Mouse (Mus musculus): ENCODE results near the gene Egr4.

Egr4 gene

GRCm38 (mm10) chr6:85496976-85497375 is 16.4 kb downstream of the Egr4 start:
- no peak for DNase-seq (ENCODE audit: low spot score)

GRCm38 (mm10) chr6:85491606-85492005 is 21.8 kb downstream of the Egr4 start:
- no peak for DNase-seq (ENCODE audit: low spot score)

GRCm38 (mm10) chr6:85490252-85490651 is 23.1 kb downstream of the Egr4 start:
- DNase-seq (ENCODE audit: low spot score): no peak

GRCm38 (mm10) chr6:85489717-85490116 is 23.7 kb downstream of the Egr4 start:
- no peak for DNase-seq (ENCODE audit: low spot score)

GRCm38 (mm10) chr6:85488510-85488909 is 24.9 kb downstream of the Egr4 start:
- DNase-seq (ENCODE audit: low spot score): no peak

- DNase-seq (ENCODE audit: low spot score): no peak
Measured at GRCm38 (mm10) chr6:85485738-85486137, 27.7 kb downstream of the Egr4 start.

GRCm38 (mm10) chr6:85483843-85484721 is 29.3 kb downstream of the Egr4 start:
- no peak for DNase-seq (ENCODE audit: low spot score)

GRCm38 (mm10) chr6:85480685-85481084 is 32.7 kb downstream of the Egr4 start:
- no peak for DNase-seq (ENCODE audit: low spot score)

- DNase-seq (ENCODE audit: low spot score): peak; percentile 58
Measured at GRCm38 (mm10) chr6:85479979-85480378, 33.4 kb downstream of the Egr4 start.

GRCm38 (mm10) chr6:85478416-85478815 is 35.0 kb downstream of the Egr4 start:
- DNase-seq (ENCODE audit: low spot score): no peak

- DNase-seq (ENCODE audit: low spot score): no peak
Measured at GRCm38 (mm10) chr6:85477366-85477917, 35.9 kb downstream of the Egr4 start.

- no peak for DNase-seq (ENCODE audit: low spot score)
Measured at GRCm38 (mm10) chr6:85475581-85475980, 37.8 kb downstream of the Egr4 start.

- DNase-seq (ENCODE audit: low spot score): no peak
Measured at GRCm38 (mm10) chr6:85472542-85472941, 40.8 kb downstream of the Egr4 start.

GRCm38 (mm10) chr6:85471962-85472361 is 41.4 kb downstream of the Egr4 start:
- DNase-seq (ENCODE audit: low spot score): no peak

GRCm38 (mm10) chr6:85469660-85470430 is 43.5 kb downstream of the Egr4 start:
- no peak for DNase-seq (ENCODE audit: low spot score)

GRCm38 (mm10) chr6:85465381-85465780 is 48.0 kb downstream of the Egr4 start:
- no peak for DNase-seq (ENCODE audit: low spot score)
